Mouse (Mus musculus): Measurements from ENCODE around the gene Spg11. TPM values are rescaled to one million over a fixed set of nuclear protein-coding genes. Genes with fewer than 3 reads are reported as not detected.

Spg11 gene
- polyA plus RNA-seq, 1 experiment from 2014 or later = 11.2 TPM

DNA sequence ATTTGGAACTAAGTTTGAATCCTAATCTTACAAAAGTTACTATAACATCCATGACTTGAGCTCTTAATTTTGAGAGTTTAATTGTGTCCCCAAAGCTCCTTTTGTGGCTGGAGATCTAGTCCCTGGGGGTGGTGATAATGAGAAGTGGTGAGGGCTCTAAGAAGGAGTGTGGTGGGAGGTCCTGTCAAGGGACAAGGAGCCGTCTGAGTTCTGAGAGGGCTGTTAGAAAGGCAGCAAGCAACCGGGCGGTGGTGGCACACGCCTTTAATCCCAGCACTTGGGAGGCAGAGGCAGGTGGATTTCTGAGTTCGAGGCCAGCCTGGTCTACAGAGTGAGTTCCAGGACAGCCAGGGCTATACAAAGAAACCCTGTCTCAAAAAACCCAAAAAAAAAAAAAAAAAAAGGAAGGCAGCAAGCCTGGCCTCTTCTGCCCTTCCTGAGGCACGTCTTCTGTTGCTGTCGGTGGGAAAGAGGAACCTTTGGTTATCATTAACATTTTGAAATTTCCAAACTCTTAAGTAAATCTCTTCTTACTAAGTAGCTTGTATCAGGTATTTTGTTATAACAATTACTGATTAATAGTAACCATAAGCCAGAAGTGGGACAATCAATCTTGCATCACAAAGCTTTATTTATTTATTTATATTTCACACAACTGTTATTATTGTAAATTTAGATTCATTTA, 35.6 kb upstream of the Spg11 start:
- DNase-seq (ENCODE audit: low spot score) = no peak

DNA sequence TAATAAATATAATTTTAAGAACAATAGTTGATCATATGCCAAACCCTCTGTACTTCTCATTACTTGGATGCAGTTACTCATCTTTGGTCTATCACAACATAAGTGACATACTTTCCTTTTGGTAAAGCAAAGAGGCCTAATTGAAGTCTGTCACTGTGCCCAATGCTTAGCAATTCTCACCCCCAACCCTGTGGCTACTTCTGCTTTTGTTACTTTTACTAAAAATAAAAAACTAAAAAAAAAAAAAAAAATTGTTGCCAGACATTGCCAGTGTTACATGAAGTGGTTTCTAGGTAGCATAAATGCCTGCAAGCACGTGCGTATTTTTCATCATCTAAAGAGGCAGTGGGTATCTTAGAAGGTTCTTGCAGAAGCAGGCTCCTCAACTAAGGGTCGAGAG, 34.7 kb upstream of the Spg11 start:
- H3K27ac ChIP-seq = no peak overlapping the region
- H3K36me3 ChIP-seq = peaks cover 28% of the 10 kb centered on the region
- H3K9me3 ChIP-seq = no peaks in the 10 kb centered on the region
- H3K4me3 ChIP-seq = no peak overlapping the region
- DNase-seq (ENCODE audit: low spot score) = no peak
- H3K4me1 ChIP-seq (replicated peaks) = peaks cover 9% of the 10 kb centered on the region
- 0 out of 2 replicates have a peak, but pooled peaks cover 2% of the 10 kb centered on the region for H3K27me3 ChIP-seq (ENCODE audit: insufficient read depth, poor library complexity, severe bottlenecking)
- 87% methylated on average over 3 of the region's 3 CpGs for WGBS

More for the DNA sequence above, 35.6 kb upstream of the Spg11 start:
- Histone ChIP-seq H3K4me3 (no peak overlapping the region), H3K36me3 (peaks cover 28% of the 10 kb centered on the region), H3K9me3 (no peaks in the 10 kb centered on the region), H3K4me1 (replicated peaks) (peaks cover under 1% of the 10 kb centered on the region; the same call in 1 of the 2 replicates), H3K27ac (no peak overlapping the region), H3K27me3 (ENCODE audit: insufficient read depth, poor library complexity, severe bottlenecking) (no peaks in the 10 kb centered on the region)
- WGBS = 82% methylated on average over 7 of the region's 7 CpGs

DNA sequence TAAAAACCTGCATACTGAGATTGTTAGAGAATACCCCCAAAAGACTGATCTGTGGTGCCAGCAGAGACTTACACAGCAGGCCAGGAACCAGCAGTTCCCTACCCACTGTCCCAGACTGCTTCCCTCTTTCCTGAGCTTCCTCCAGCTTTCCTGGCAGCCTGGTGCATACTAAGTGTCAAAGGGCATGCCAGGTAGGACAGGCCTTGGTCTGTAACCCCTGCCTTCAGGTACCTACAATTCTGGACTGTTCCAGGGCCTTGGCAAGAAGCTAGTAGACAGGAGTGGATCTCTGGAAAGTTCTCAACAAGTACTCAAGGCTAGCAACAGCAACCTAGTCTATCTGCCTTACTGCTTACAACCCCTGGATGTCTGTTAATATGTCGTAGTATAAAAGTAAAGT, 33.0 kb upstream of the Spg11 start:
- no peak overlapping the region for H3K4me3 ChIP-seq
- WGBS = 93% methylated on average over 1 of the region's 1 CpGs
- H3K27ac ChIP-seq = no peak overlapping the region
- no peaks in the 10 kb centered on the region for H3K9me3 ChIP-seq
- DNase-seq (ENCODE audit: low spot score) = no peak
- H3K4me1 ChIP-seq (replicated peaks) = peaks cover 16% of the 10 kb centered on the region
- H3K36me3 ChIP-seq = peaks cover 28% of the 10 kb centered on the region
- 0 out of 2 replicates have a peak, but pooled peaks cover 2% of the 10 kb centered on the region for H3K27me3 ChIP-seq (ENCODE audit: insufficient read depth, poor library complexity, severe bottlenecking)

DNA sequence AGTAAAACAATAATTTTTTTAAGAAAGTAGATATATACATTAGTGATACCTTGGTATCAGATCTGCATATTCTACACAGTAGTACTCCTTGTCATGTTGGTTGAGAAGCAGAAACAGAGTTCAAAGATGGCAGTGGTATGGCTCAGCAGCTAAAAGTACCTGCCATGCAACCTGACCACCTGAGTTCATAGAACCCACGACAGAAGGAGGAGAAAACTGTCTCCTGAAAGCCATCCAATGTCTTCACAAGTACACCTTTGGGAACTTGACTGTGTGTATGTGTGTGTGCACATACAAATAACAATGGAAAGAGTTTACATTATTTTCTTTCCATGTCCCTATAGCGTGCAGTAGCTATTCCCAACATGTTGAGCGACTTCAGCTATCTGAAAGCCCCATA, 31.5 kb upstream of the Spg11 start:
- peaks cover 18% of the 10 kb centered on the region for H3K36me3 ChIP-seq
- no peak overlapping the region for H3K4me3 ChIP-seq
- H3K27me3 ChIP-seq (ENCODE audit: insufficient read depth, poor library complexity, severe bottlenecking) = 0 out of 2 replicates have a peak, but pooled peaks cover 2% of the 10 kb centered on the region
- no peak for DNase-seq (ENCODE audit: low spot score)
- H3K4me1 ChIP-seq (replicated peaks) = peaks cover 16% of the 10 kb centered on the region
- WGBS = 88% methylated on average over 3 of the region's 3 CpGs
- no peaks in the 10 kb centered on the region for H3K9me3 ChIP-seq
- no peak overlapping the region for H3K27ac ChIP-seq

DNA sequence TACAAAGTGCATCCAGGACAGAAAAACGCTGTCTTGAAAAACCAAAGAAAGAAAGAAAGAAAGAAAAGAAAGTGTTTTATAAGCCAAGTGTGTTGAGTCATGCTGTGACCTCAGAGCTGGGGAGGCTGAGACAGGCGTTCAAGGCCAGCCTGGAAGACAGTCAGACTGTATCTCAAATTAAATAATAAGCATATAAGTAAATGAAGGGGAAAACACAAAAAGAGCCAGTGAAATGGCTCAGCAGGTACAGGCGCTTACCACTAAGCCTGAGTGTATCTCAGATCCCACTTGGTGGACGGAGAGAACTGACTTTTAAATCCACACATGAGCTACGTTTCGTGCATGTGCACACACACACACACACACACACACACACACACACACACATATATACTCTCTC, 31.1 kb upstream of the Spg11 start:
- 92% methylated on average over 6 of the region's 6 CpGs for WGBS
- DNase-seq (ENCODE audit: low spot score) = no peak
- no peak overlapping the region for H3K27ac ChIP-seq

DNA sequence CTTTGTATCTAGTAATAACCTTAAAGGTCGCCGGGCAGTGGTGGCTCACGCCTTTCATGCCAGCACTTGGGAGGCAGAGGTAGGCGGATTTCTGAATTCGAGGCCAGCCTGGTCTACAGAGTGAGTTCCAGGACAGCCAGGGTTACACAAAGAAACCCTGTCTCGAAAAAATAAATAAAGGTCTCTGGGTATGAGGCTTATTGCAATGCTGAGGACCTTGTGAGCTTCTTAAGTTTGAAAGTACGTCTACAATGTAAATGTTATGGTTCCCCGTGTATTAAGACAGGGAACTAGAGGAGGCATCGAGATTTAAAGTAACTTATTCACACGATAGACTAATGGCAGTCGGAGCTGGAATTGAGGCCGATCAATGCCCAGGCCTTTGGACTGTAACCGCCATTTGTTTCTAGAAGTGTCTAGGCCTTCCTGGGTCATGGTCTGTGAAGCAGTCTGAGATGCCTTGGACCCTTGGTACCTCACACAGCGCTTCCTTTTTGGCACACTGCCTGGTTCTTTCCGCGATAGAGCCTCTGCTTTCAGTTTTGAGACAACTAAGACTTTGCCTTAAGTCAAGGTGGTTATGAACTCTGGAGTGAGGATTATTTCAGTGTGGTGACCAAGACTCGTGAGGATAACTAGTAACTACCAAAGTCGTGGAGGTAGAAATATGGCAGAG, 30.2 kb upstream of the Spg11 start:
- Histone ChIP-seq H3K27ac (peak overlapping the region; percentile 89), H3K27me3 (ENCODE audit: insufficient read depth, poor library complexity, severe bottlenecking) (0 out of 2 replicates have a peak, but pooled peaks cover 2% of the 10 kb centered on the region), H3K4me3 (peak overlapping the region; percentile 79), H3K36me3 (peaks cover 12% of the 10 kb centered on the region), H3K9me3 (no peaks in the 10 kb centered on the region), H3K4me1 (replicated peaks) (peaks cover 16% of the 10 kb centered on the region)
- DNase-seq (ENCODE audit: low spot score) = no peak
- 39% methylated on average over 18 of the region's 18 CpGs for WGBS

More for the DNA sequence above, 31.1 kb upstream of the Spg11 start:
- peaks cover 14% of the 10 kb centered on the region for H3K36me3 ChIP-seq
- H3K27me3 ChIP-seq (ENCODE audit: insufficient read depth, poor library complexity, severe bottlenecking) = 0 out of 2 replicates have a peak, but pooled peaks cover 2% of the 10 kb centered on the region
- H3K4me1 ChIP-seq (replicated peaks) = peaks cover 16% of the 10 kb centered on the region
- H3K9me3 ChIP-seq = no peaks in the 10 kb centered on the region
- H3K4me3 ChIP-seq = peak overlapping the region; percentile 79; the same call in 1 of the 2 replicates

DNA sequence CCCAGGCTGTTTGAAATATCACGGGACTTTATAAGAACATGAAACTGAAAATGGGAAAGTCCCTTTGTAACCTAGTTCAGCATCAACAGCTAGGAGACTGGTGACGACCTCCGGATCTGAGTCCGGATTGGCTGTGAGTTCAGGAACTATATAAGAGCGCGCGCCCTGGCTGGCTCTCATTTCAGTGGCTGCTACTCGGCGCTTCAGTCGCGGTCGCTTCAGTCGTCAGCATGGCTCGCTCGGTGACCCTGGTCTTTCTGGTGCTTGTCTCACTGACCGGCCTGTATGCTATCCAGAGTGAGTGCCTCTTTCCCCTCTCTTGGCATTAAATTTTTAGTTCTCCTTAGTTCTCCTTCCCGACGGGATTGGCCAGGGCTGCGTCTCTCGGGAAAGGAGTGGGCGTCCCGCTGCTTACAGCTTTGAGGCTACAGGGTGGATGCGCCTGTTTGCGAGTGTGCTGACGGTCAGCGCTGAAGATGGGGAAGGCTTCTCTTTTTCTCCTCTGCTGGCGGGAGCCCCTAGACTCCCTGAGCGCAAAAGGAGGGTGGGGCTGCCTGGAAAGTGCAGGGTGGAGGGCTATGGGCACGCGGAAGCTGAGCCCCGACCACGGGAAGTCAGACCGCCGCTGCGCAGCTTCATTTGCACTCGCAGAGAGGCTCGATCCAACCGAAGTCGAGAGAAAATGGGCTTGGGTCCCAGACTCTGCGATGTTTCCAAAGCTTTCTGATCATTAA, 29.5 kb upstream of the Spg11 start, which contains the start of gene B2m:
Gene B2m, plus strand, starts transcription at position 179 of the 734 bp plus-strand sequence.
- under 1% methylated on average over 40 of the region's 40 CpGs for WGBS
- Histone ChIP-seq H3K27ac (peak within 1 kb of the TSS; percentile 89), H3K9me3 (no peaks in the 10 kb centered on the region), H3K4me1 (replicated peaks) (peaks cover 16% of the 10 kb centered on the region), H3K36me3 (peaks cover 12% of the 10 kb centered on the region), H3K4me3 (peak within 1 kb of the TSS; percentile 79), H3K27me3 (ENCODE audit: insufficient read depth, poor library complexity, severe bottlenecking) (0 out of 2 replicates have a peak, but pooled peaks cover 2% of the 10 kb centered on the region)
- DNase-seq (ENCODE audit: low spot score) = peak; percentile 93

DNA sequence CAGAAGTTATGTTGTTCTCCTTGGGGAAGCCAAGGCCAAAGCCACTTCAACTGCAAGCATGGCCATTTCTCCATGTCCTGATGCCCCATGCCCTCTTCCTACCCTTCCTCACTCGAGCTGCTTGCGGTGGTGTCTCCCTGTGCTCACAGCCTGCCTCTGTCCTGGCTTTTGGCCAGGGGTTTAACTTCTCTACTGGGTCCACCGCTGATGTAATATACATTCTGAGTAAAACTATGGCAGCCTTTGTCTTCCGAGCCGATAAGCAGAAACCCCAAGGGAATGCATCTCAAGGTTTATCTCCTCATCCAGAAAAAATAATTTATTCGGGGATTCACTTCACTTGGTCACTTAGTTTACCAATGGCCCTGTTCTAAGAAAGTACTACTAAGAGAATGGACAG, 28.5 kb upstream of the Spg11 start:
- Histone ChIP-seq H3K4me3 (no peak overlapping the region), H3K9me3 (no peaks in the 10 kb centered on the region), H3K27me3 (ENCODE audit: insufficient read depth, poor library complexity, severe bottlenecking) (0 out of 2 replicates have a peak, but pooled peaks cover 2% of the 10 kb centered on the region), H3K4me1 (replicated peaks) (peaks cover 16% of the 10 kb centered on the region), H3K36me3 (peaks cover 10% of the 10 kb centered on the region), H3K27ac (no peak overlapping the region; the same call in 1 of the 2 replicates)
- DNase-seq (ENCODE audit: low spot score) = no peak
- WGBS = 79% methylated on average over 6 of the region's 6 CpGs

DNA sequence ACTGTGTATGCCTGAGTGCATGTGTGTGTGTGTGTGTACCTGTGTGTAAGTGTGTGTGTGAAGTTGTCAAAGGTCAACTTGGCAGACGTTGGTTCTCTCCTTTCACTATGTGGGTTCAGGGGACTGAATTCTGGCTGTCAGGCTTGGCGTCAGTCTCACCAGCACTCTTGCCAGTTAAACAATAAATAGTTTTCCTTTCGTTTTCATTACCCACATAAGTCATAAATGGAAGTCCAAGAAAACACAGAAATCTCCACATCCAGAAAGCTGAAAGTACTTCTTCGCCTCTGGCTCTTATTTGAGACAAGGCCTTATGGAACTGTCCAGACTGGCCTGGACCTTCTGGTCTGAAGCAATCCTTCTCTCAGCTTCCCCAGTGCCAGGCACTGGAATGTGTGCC, 27.6 kb upstream of the Spg11 start:
- Histone ChIP-seq H3K4me3 (no peak overlapping the region), H3K4me1 (replicated peaks) (peaks cover 16% of the 10 kb centered on the region), H3K36me3 (0 out of 2 replicates have a peak, but pooled peaks cover under 1% of the 10 kb centered on the region), H3K27ac (no peak overlapping the region), H3K27me3 (ENCODE audit: insufficient read depth, poor library complexity, severe bottlenecking) (0 out of 2 replicates have a peak, but pooled peaks cover 2% of the 10 kb centered on the region), H3K9me3 (no peaks in the 10 kb centered on the region)
- 66% methylated on average over 4 of the region's 4 CpGs for WGBS
- DNase-seq (ENCODE audit: low spot score) = no peak

DNA sequence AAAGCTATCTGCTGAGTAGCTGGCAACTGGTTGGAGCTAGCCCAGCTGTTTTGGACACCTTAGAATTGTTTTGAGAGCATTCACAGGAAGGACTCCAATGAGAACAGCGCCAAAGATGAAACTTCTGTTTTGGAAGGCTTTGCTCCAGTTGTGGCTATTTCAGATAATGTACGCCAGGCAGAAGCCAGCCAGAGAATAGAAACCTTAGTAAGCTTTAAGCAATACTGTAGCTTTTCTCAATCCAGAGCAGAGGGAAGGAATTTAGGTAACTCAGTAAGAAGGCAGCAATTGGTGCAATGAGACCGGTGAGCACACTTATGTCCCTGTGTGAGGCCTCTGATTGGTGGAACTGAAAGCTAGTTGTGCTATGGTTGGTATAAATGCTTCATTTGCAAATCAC, 24.9 kb upstream of the Spg11 start:
- WGBS = 92% methylated on average over 3 of the region's 3 CpGs
- DNase-seq (ENCODE audit: low spot score) = no peak
- H3K27me3 ChIP-seq (ENCODE audit: insufficient read depth, poor library complexity, severe bottlenecking) = no peaks in the 10 kb centered on the region
- no peak overlapping the region for H3K4me3 ChIP-seq
- H3K27ac ChIP-seq = no peak overlapping the region
- peaks cover 8% of the 10 kb centered on the region for H3K4me1 ChIP-seq (replicated peaks)
- no peaks in the 10 kb centered on the region for H3K9me3 ChIP-seq
- H3K36me3 ChIP-seq = no peaks in the 10 kb centered on the region

DNA sequence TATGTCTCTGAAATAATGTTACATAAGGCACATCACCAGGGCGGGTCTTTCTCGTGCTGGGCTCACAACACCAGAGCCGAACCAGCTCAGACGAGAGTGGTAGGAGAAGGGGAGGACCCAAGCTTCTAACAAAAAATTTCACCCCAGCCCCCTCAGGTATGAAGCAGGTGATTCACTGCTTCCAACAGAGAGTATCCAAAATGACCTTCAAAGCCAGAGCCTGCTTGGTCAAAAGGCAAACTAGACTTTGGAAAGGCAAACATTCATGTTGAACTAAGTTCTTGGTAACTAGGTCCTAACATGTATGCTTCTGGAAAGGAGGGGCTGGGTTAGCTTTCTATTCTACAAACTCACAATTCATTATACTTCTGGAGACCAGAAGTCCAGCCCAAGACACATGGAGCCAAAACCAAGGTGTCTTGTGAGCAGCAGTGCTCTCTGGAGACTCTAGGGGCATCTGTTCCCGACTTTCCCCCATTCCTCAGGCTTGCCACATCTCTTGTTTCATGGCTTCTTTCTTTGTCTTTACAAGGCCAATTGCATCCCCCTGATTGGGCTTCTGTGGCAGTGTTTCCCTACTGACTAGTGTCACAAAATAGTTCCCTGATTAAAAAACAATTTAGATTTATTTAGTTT, 23.3 kb upstream of the Spg11 start:
- Histone ChIP-seq H3K4me3 (no peak overlapping the region), H3K9me3 (no peaks in the 10 kb centered on the region), H3K27me3 (ENCODE audit: insufficient read depth, poor library complexity, severe bottlenecking) (no peaks in the 10 kb centered on the region), H3K4me1 (replicated peaks) (no peaks in the 10 kb centered on the region), H3K27ac (no peak overlapping the region), H3K36me3 (no peaks in the 10 kb centered on the region)
- DNase-seq (ENCODE audit: low spot score) = no peak
- 78% methylated on average over 5 of the region's 5 CpGs for WGBS

DNA sequence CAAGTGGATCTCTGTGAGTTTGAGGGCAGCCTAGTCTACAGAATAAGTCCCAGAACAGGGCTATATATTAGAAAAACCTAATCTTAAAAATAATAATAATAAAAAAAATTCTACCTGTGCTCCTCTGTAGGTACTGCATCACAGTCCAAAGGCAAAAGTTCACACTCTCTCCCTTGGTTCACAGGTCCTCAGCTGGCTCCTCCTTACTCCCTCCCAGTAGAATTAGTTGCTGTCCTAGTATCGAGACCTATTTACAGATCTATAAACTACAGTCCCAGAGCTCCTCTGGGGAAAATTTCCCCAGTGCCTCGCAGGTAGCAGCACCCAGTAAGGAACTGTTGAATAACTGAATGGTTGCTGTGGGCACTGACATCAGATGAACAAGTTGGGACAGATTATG, 22.6 kb upstream of the Spg11 start:
- WGBS = 87% methylated on average over 2 of the region's 2 CpGs
- Histone ChIP-seq H3K9me3 (no peaks in the 10 kb centered on the region), H3K27ac (no peak overlapping the region), H3K36me3 (no peaks in the 10 kb centered on the region), H3K4me1 (replicated peaks) (no peaks in the 10 kb centered on the region), H3K4me3 (no peak overlapping the region), H3K27me3 (ENCODE audit: insufficient read depth, poor library complexity, severe bottlenecking) (no peaks in the 10 kb centered on the region)
- no peak for DNase-seq (ENCODE audit: low spot score)
